Comparison of ENCODE assay signal across 14 mouse cellular contexts in the genomic region with DNA sequence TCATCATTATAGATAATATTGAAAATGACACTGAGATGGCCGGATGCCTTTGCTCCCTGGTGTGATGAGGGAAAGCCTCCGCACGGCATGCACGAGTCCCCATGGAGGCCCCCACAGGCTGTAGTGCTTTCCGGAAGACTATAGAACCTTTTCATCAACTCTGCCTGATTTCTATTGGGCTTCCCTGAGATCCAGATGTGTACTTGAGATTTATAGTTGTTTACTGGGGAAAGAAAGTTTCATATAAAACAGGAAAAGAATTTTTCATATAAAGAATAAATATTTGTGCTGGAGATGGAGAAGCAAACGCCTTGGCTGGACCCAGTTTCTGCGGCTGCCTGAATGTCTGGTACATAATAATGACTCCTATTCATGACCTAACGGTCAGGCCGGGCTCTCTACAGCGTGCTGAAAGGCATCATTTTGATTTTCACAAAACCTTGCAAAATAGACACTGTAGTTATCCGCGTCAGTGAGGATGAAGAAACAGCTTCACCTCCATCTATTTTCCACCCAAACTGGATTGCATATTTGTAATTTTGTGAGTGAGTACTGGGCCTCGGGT.
DNase-seq lines count a peak whose midpoint lies in the region; ATAC-seq and TF ChIP-seq lines count a peak whose summit lies in the region.
"Had no signal": no experiment of that assay in that cellular context is flagged by ENCODE, and none has a peak within 500 bp of the region (broad histone marks: within the 10 kb centered on the region; RNA-seq: fewer than 3 reads in every experiment).

No protein-coding gene starts in this region.

- no peaks in the 10 kb centered on the region for H3K36me3 ChIP-seq in kidney, embryonic 16.5 days (ENCODE audit: insufficient read depth, low read length)
- no peaks in the 10 kb centered on the region for H3K36me3 ChIP-seq in hindbrain, embryonic 12.5 days
- H3K36me3 ChIP-seq in limb, embryonic 15.5 days, result no peaks in the 10 kb centered on the region
- H3K36me3 ChIP-seq: liver, embryonic 12.5 days had no signal

- no peak overlapping the region for H3K4me2 ChIP-seq in kidney, embryonic 16.5 days (replicated peaks; ENCODE audit: low read depth, low read length)
- no peak overlapping the region for H3K4me2 ChIP-seq in hindbrain, embryonic 12.5 days (replicated peaks)
- H3K4me2 ChIP-seq in limb, embryonic 15.5 days, result no peak overlapping the region
- H3K4me2 ChIP-seq: heart, embryonic 11.5 days; liver, embryonic 12.5 days had no signal

- H3K4me3 ChIP-seq in kidney, embryonic 16.5 days (ENCODE audit: low read length), result no peak overlapping the region
- no peak overlapping the region for H3K4me3 ChIP-seq in embryonic fibroblast, embryonic 13.5 days (ENCODE audit: insufficient read depth, low read length)
- H3K4me3 ChIP-seq in hindbrain, embryonic 12.5 days, result no peak overlapping the region
- H3K4me3 ChIP-seq in limb, embryonic 15.5 days, result no peak overlapping the region
- H3K4me3 ChIP-seq: liver, embryonic 12.5 days had no signal

- no peak overlapping the region for H3K9ac ChIP-seq in kidney, embryonic 16.5 days (replicated peaks; ENCODE audit: low read length)
- no peak overlapping the region for H3K9ac ChIP-seq in hindbrain, embryonic 12.5 days
- H3K9ac ChIP-seq in limb, embryonic 15.5 days, result no peak overlapping the region
- H3K9ac ChIP-seq: liver, embryonic 12.5 days had no signal

- no peak for ATAC-seq in kidney, embryonic 16.5 days (ENCODE audit: low FRiP score, low TSS enrichment)
- no peak for ATAC-seq in hindbrain, embryonic 12.5 days (ENCODE audit: low FRiP score)
- ATAC-seq in limb, embryonic 15.5 days (ENCODE audit: insufficient number of reproducible peaks, low FRiP score, low TSS enrichment, low read depth), result peak; percentile 70; the same call in 1 of the 2 replicates
- ATAC-seq in CD4-positive, CD25-positive, alpha-beta regulatory T cell, adult 4 months, result no peak
- ATAC-seq: liver, embryonic 12.5 days had no signal

- no peak for DNase-seq in kidney, postnatal 36 days
- no peak for DNase-seq in liver
- DNase-seq in embryo, embryonic 10 days (ENCODE audit: low spot score), result no peak
- DNase-seq: cerebellum, adult 11 months; gastrocnemius, postnatal 25 days; kidney, adult 9 months; right cerebral cortex, postnatal 25 days had no signal

- no peaks in the 10 kb centered on the region for H3K4me1 ChIP-seq in kidney, embryonic 16.5 days (ENCODE audit: insufficient read depth, low read length)
- H3K4me1 ChIP-seq in embryonic fibroblast, embryonic 13.5 days (ENCODE audit: control insufficient read depth, insufficient read depth, low read length), result peaks cover 15% of the 10 kb centered on the region
- H3K4me1 ChIP-seq in hindbrain, embryonic 12.5 days, result peaks cover 10% of the 10 kb centered on the region
- peaks cover 3% of the 10 kb centered on the region; the same call in 1 of the 2 replicates for H3K4me1 ChIP-seq in limb, embryonic 15.5 days
- H3K4me1 ChIP-seq: liver, embryonic 12.5 days had no signal

- no peaks in the 10 kb centered on the region for H3K27me3 ChIP-seq in kidney, embryonic 16.5 days (ENCODE audit: insufficient read depth, low read length)
- H3K27me3 ChIP-seq in hindbrain, embryonic 12.5 days, result no peaks in the 10 kb centered on the region
- no peaks in the 10 kb centered on the region for H3K27me3 ChIP-seq in limb, embryonic 15.5 days
- H3K27me3 ChIP-seq: liver, embryonic 12.5 days had no signal

- no peak for TF ChIP-seq POLR2A in embryonic fibroblast, embryonic 13.5 days (IDR thresholded peaks at IDR 0.05; ENCODE audit: low read depth, low read length)

- no peaks in the 10 kb centered on the region for H3K9me3 ChIP-seq in kidney, embryonic 16.5 days (ENCODE audit: low read length)
- H3K9me3 ChIP-seq in hindbrain, embryonic 12.5 days (replicated peaks), result no peaks in the 10 kb centered on the region
- H3K9me3 ChIP-seq in limb, embryonic 15.5 days, result no peaks in the 10 kb centered on the region
- H3K9me3 ChIP-seq: liver, embryonic 12.5 days had no signal

- no peak for TF ChIP-seq CTCF in embryonic fibroblast, embryonic 13.5 days (IDR thresholded peaks at IDR 0.05; ENCODE audit: borderline replicate concordance, insufficient read depth, low read length)

- WGBS in kidney, embryonic 16.5 days, result 85% methylated on average over 13 of the region's 13 CpGs
- 66% methylated on average over 13 of the region's 13 CpGs for WGBS in hindbrain, embryonic 12.5 days
- WGBS in limb, embryonic 15.5 days, result 69% methylated on average over 13 of the region's 13 CpGs

- H3K27ac ChIP-seq in kidney, embryonic 16.5 days (ENCODE audit: low read length), result peak overlapping the region; percentile 52
- H3K27ac ChIP-seq in embryonic fibroblast, embryonic 13.5 days (ENCODE audit: insufficient read depth, low read length), result peak overlapping the region; percentile 99
- peak overlapping the region; percentile 8; the same call in 1 of the 2 replicates for H3K27ac ChIP-seq in hindbrain, embryonic 12.5 days
- peak overlapping the region; percentile 61; the same call in 1 of the 2 replicates for H3K27ac ChIP-seq in limb, embryonic 15.5 days
- H3K27ac ChIP-seq: liver, embryonic 12.5 days had no signal

Comparison
In these comparisons a context has a peak if more than half of its experiments do, and no peak if none do; other contexts are left out.
1. H3K27ac ChIP-seq: peak in every context shown above with its lines; median percentile 99 in embryonic fibroblast, embryonic 13.5 days; 61 in limb, embryonic 15.5 days; 52 in kidney, embryonic 16.5 days; 8 in hindbrain, embryonic 12.5 days.